Mouse (Mus musculus) kidney, adult 10 weeks (tissue): ENCODE results near the gene Fam122c. TPM values are rescaled to one million over a fixed set of nuclear protein-coding genes. Genes with fewer than 3 reads are reported as not detected.

ENCODE experiments used
- polyA plus RNA-seq: library from polyadenylated mRNA; stranded (reverse); fragments of 350-450 nt; fragmentation: Illumina TruSeq; extraction: RNeasy Lipid Tissue Mini Kit (QIAGEN cat#74804); gene quantifications from one replicate; pipeline ENCODE4 v1.2.3, GENCODE M21; 2014; ENCODE audit warnings: low read depth, low replicate concordance

Fam122c gene
- polyA plus RNA-seq: not detected

GRCm38 (mm10) chrX:53273124-53273523, at the start of gene Fam122c:
Gene Fam122c, plus strand, starts transcription at chrX:53273424.

GRCm38 (mm10) chrX:53240011-53240410, 33.2 kb upstream of the Fam122c start, which contains the start of gene Plac1:
Gene Plac1, minus strand, starts transcription at chrX:53240111.

GRCm38 (mm10) chrX:53269289-53270062, 3.7 kb upstream of the Fam122c start, which contains the start of gene Fam122b:
Gene Fam122b, minus strand, starts transcription at chrX:53269805.

GRCm38 (mm10) chrX:53370366-53370740, 97.1 kb downstream of the Fam122c start, which contains the start of gene Mospd1:
Gene Mospd1, minus strand, starts transcription at chrX:53370502.

Other genes starting within 250 kb of the Fam122c start
- not detected for gene Plac1, start 33.3 kb upstream of the Fam122c start, polyA plus RNA-seq
- 11.8 TPM for gene Fam122b, start 3.6 kb upstream of the Fam122c start, polyA plus RNA-seq
- gene Mospd1, start 97.1 kb downstream of the Fam122c start, polyA plus RNA-seq: 89.4 TPM
- not detected for gene Etd, start 161.5 kb downstream of the Fam122c start, polyA plus RNA-seq